Mouse (Mus musculus) hindbrain, postnatal 0 days (tissue): ENCODE measurements around the gene Cmtr1. TPM values are rescaled to one million over a fixed set of nuclear protein-coding genes. Genes with fewer than 3 reads are reported as not detected.

Experiments
- ATAC-seq: fragments of 200-750 bp; cut with Nextera tagmentation; 2 replicates; pipeline ENCODE4 v1.8.0; 2017; ENCODE audit warnings: mild to moderate bottlenecking, moderate TSS enrichment, moderate library complexity
- DNase-seq: peaks from one replicate; pipeline ENCODE4 v3.0.0-alpha.2; 2015; ENCODE audit warnings: low spot score
- H3K27ac ChIP-seq: fragments of 300-500 bp; sonication (generic); 2 replicates; pipeline ENCODE4 v1.5.1; 2014; ENCODE audit warnings: mild to moderate bottlenecking
- H3K27me3 ChIP-seq: fragments of 300-500 bp; sonication (generic); 2 replicates; pipeline ENCODE4 v1.6.1; 2014; ENCODE audit warnings: low read length, mixed read lengths; ENCODE audit not compliant: insufficient read depth
- H3K36me3 ChIP-seq: fragments of 300-500 bp; sonication (generic); 2 replicates; pipeline ENCODE4 v1.6.1; 2014; ENCODE audit warnings: low read length, mixed read lengths; ENCODE audit not compliant: insufficient read depth
- H3K4me1 ChIP-seq: fragments of 300-500 bp; sonication (generic); 2 replicates; pipeline ENCODE4 v1.6.1; 2014; ENCODE audit warnings: antibody characterized with exemption, low read length, mixed read lengths; ENCODE audit not compliant: insufficient read depth
- H3K4me2 ChIP-seq: fragments of 300-500 bp; sonication (generic); 2 replicates; pipeline ENCODE4 v1.6.1; 2014; ENCODE audit warnings: low read depth, mild to moderate bottlenecking, low read length, moderate library complexity, mixed read lengths
- H3K4me3 ChIP-seq: fragments of 300-500 bp; sonication (generic); 2 replicates; pipeline ENCODE4 v1.5.1; 2014; ENCODE audit warnings: low read length
- H3K9ac ChIP-seq: fragments of 300-500 bp; sonication (generic); replicated peaks from 2 replicates; pipeline ENCODE4 v1.6.1; 2014; ENCODE audit warnings: mild to moderate bottlenecking, low read length, moderate library complexity, mixed read lengths
- H3K9me3 ChIP-seq: fragments of 300-500 bp; sonication (generic); 2 replicates; pipeline ENCODE4 v1.6.1; 2016; ENCODE audit warnings: low read length, mixed read lengths
- CTCF ChIP-seq: IDR thresholded peaks from 2 replicates; pipeline ENCODE4 v1.5.1; 2016; ENCODE audit warnings: antibody characterized with exemption, control low read depth, low read depth
- WGBS: fragments of 180-500 bp; shearing (Covaris S2); extraction: QIAGEN DNeasy Blood & Tissue Kit; methylation state at CpG from one replicate; pipeline ENCODE4 v1.1.7; 2014; 5-methylcytosine and 5-hydroxymethylcytosine counted together
- polyA plus RNA-seq: library from polyadenylated mRNA; unstranded; fragments of >200 nt; fragmentation: Nextera tagmentation; extraction: Ambion mirVana; gene quantifications from 2 replicates; pipeline ENCODE4 v1.2.1, GENCODE M21; 2015
- total RNA-seq: library from RNA; depleted of rRNA; stranded (reverse); fragments of >200 nt; gene quantifications from 2 replicates; pipeline ENCODE4 v1.2.3, GENCODE M21; 2014

The Cmtr1 gene
- total and polyA plus RNA-seq, 2 experiments from 2014 or later: 71.5 to 116 TPM

- no peaks in the 10 kb centered on the region for H3K27me3 ChIP-seq
- ATAC-seq: peak; percentile 96
- 6% methylated on average over 41 of the region's 41 CpGs for WGBS
- DNase-seq: peak; percentile 97
- H3K4me2 ChIP-seq: peak within 1 kb of the TSS; percentile 87
- no peak for TF ChIP-seq CTCF
- H3K4me3 ChIP-seq: peak within 1 kb of the TSS; percentile 45
- peaks cover 13% of the 10 kb centered on the region for H3K4me1 ChIP-seq
- H3K9me3 ChIP-seq: no peaks in the 10 kb centered on the region
- H3K36me3 ChIP-seq: no peaks in the 10 kb centered on the region
- H3K27ac ChIP-seq: peak within 1 kb of the TSS; percentile 61
- H3K9ac ChIP-seq: peak within 1 kb of the TSS; percentile 48
Measured at GRCm38 (mm10) chr17:29716732-29717445, 56.5 kb downstream of the Cmtr1 start, which contains the start of gene Ccdc167. Gene Ccdc167 (minus strand): TSS chr17:29717044.

GRCm38 (mm10) chr17:29718660-29719059 is 58.3 kb downstream of the Cmtr1 start:
- H3K27me3 ChIP-seq: no peaks in the 10 kb centered on the region
- no peak for TF ChIP-seq CTCF
- no peak overlapping the region for H3K4me3 ChIP-seq
- no peaks in the 10 kb centered on the region for H3K9me3 ChIP-seq
- H3K4me2 ChIP-seq: no peak overlapping the region
- DNase-seq (no peak), ATAC-seq (no peak)
- H3K9ac ChIP-seq: no peak overlapping the region
- no peaks in the 10 kb centered on the region for H3K36me3 ChIP-seq
- 85% methylated on average over 8 of the region's 8 CpGs for WGBS
- peaks cover 7% of the 10 kb centered on the region for H3K4me1 ChIP-seq
- no peak overlapping the region for H3K27ac ChIP-seq

GRCm38 (mm10) chr17:29719628-29720575 is 59.5 kb downstream of the Cmtr1 start:
- ATAC-seq: no peak
- WGBS: 65% methylated on average over 13 of the region's 13 CpGs

GRCm38 (mm10) chr17:29720755-29721365 is 60.5 kb downstream of the Cmtr1 start:
- Histone ChIP-seq H3K4me3 (no peak overlapping the region), H3K36me3 (no peaks in the 10 kb centered on the region), H3K9me3 (no peaks in the 10 kb centered on the region), H3K9ac (no peak overlapping the region), H3K27me3 (no peaks in the 10 kb centered on the region), H3K4me2 (no peak overlapping the region), H3K4me1 (peaks cover 7% of the 10 kb centered on the region), H3K27ac (peak overlapping the region; percentile 60; the same call in 1 of the 2 replicates)
- DNase-seq: peak; percentile 72
- no peak for ATAC-seq
- WGBS: 56% methylated on average over 11 of the region's 11 CpGs
- no peak for TF ChIP-seq CTCF

More at GRCm38 (mm10) chr17:29719628-29720575, 59.5 kb downstream of the Cmtr1 start:
- no peak for DNase-seq
- TF ChIP-seq CTCF: no peak
- peak overlapping the region; percentile 60; the same call in 1 of the 2 replicates for H3K27ac ChIP-seq
- H3K4me2 ChIP-seq: no peak overlapping the region
- H3K27me3 ChIP-seq: no peaks in the 10 kb centered on the region
- no peaks in the 10 kb centered on the region for H3K36me3 ChIP-seq
- H3K4me3 ChIP-seq: no peak overlapping the region
- H3K4me1 ChIP-seq: peaks cover 7% of the 10 kb centered on the region
- H3K9ac ChIP-seq: no peak overlapping the region
- H3K9me3 ChIP-seq: no peaks in the 10 kb centered on the region

- no peak overlapping the region for H3K9ac ChIP-seq
- no peaks in the 10 kb centered on the region for H3K36me3 ChIP-seq
- ATAC-seq: peak; percentile 91
- no peaks in the 10 kb centered on the region for H3K4me1 ChIP-seq
- no peak for TF ChIP-seq CTCF
- peak; percentile 90 for DNase-seq
- H3K27me3 ChIP-seq: no peaks in the 10 kb centered on the region
- WGBS: 33% methylated on average over 6 of the region's 6 CpGs
- H3K9me3 ChIP-seq: no peaks in the 10 kb centered on the region
- H3K4me2 ChIP-seq: no peak overlapping the region
- H3K27ac ChIP-seq: no peak overlapping the region
- no peak overlapping the region for H3K4me3 ChIP-seq
Measured at GRCm38 (mm10) chr17:29724610-29725009, 64.2 kb downstream of the Cmtr1 start.

- DNase-seq: peak; percentile 53
- WGBS: 48% methylated on average over 6 of the region's 6 CpGs
- H3K27me3 ChIP-seq: no peaks in the 10 kb centered on the region
- no peak overlapping the region for H3K4me2 ChIP-seq
- H3K27ac ChIP-seq: no peak overlapping the region
- no peak for TF ChIP-seq CTCF
- H3K9ac ChIP-seq: no peak overlapping the region
- no peaks in the 10 kb centered on the region for H3K9me3 ChIP-seq
- ATAC-seq: peak; percentile 27; the same call in 1 of the 2 replicates
- no peaks in the 10 kb centered on the region for H3K4me1 ChIP-seq
- no peak overlapping the region for H3K4me3 ChIP-seq
- no peaks in the 10 kb centered on the region for H3K36me3 ChIP-seq
Measured at GRCm38 (mm10) chr17:29725027-29725620, 64.7 kb downstream of the Cmtr1 start.
